Mouse (Mus musculus) cerebellum, postnatal 25 days (tissue): ENCODE results near the gene Ctsz.

Source experiments
- DNase-seq, 2 experiments: peaks; one replicate each; pipeline ENCODE4 v3.0.0; 2021; ENCODE audit warnings: mixed read lengths in 2 of 2

Ctsz gene

GRCm38 (mm10) chr2:174439961-174440360 lies 1.1 kb upstream of the Ctsz start:
- DNase-seq: no peak

GRCm38 (mm10) chr2:174439450-174439838 lies 605 bp upstream of the Ctsz start:
- no peak for DNase-seq

- no peak for DNase-seq
Observed at GRCm38 (mm10) chr2:174438181-174438580, 658 bp downstream of the Ctsz start.

- no peak for DNase-seq
Observed at GRCm38 (mm10) chr2:174437697-174437982, 1.2 kb downstream of the Ctsz start.

- no peak for DNase-seq
Observed at GRCm38 (mm10) chr2:174436916-174437696, 1.7 kb downstream of the Ctsz start.

GRCm38 (mm10) chr2:174436076-174436701 lies 2.6 kb downstream of the Ctsz start:
- no peak for DNase-seq

GRCm38 (mm10) chr2:174434943-174435342 lies 3.9 kb downstream of the Ctsz start:
- no peak for DNase-seq

GRCm38 (mm10) chr2:174428996-174429591 lies 9.7 kb downstream of the Ctsz start:
- no peak for DNase-seq

GRCm38 (mm10) chr2:174428076-174428835 lies 10.6 kb downstream of the Ctsz start:
- DNase-seq: no peak

- no peak for DNase-seq
Observed at GRCm38 (mm10) chr2:174426856-174427255, 12.0 kb downstream of the Ctsz start.

GRCm38 (mm10) chr2:174424301-174425085 lies 14.3 kb downstream of the Ctsz start:
- no peak for DNase-seq

- no peak for DNase-seq
Observed at GRCm38 (mm10) chr2:174421107-174421506, 17.7 kb downstream of the Ctsz start.

GRCm38 (mm10) chr2:174415731-174416310 lies 23.0 kb downstream of the Ctsz start, which contains the start of gene Nelfcd:
Gene Nelfcd, plus strand, starts transcription at chr2:174415804.
- DNase-seq: peak; percentile 92 to 96

- no peak for DNase-seq
Observed at GRCm38 (mm10) chr2:174415001-174415730, 23.7 kb downstream of the Ctsz start.

GRCm38 (mm10) chr2:174413127-174413526 lies 25.7 kb downstream of the Ctsz start:
- DNase-seq: no peak

GRCm38 (mm10) chr2:174410222-174410621 lies 28.6 kb downstream of the Ctsz start:
- DNase-seq: no peak

GRCm38 (mm10) chr2:174400396-174400795 lies 38.4 kb downstream of the Ctsz start:
- no peak for DNase-seq

GRCm38 (mm10) chr2:174397881-174398280 lies 41.0 kb downstream of the Ctsz start:
- no peak for DNase-seq

GRCm38 (mm10) chr2:174397065-174397464 lies 41.8 kb downstream of the Ctsz start:
- DNase-seq: no peak

- no peak for DNase-seq
Observed at GRCm38 (mm10) chr2:174396643-174397042, 42.2 kb downstream of the Ctsz start.

- DNase-seq: no peak
Observed at GRCm38 (mm10) chr2:174393383-174393782, 45.5 kb downstream of the Ctsz start.
